ENCODE assay signal across 12 mouse cellular contexts in genomic region chr6:113669821-113670220, GRCm38 (mm10). TPM values are rescaled to one million over a fixed set of nuclear protein-coding genes. Genes with fewer than 3 reads are reported as not detected.
DNase-seq lines count a peak whose midpoint lies in the region; ATAC-seq and TF ChIP-seq lines count a peak whose summit lies in the region.
"Had no signal": no experiment of that assay in that cellular context is flagged by ENCODE, and none has a peak within 500 bp of the region (broad histone marks: within the 10 kb centered on the region; RNA-seq: fewer than 3 reads in every experiment).

No protein-coding gene starts in this region.

- H3K9ac ChIP-seq in liver, embryonic 15.5 days, result no peak overlapping the region
- H3K9ac ChIP-seq in liver, embryonic 11.5 days (ENCODE audit: low read depth, low read length), result no peak overlapping the region
- H3K9ac ChIP-seq: hindbrain, embryonic 15.5 days; neural tube, embryonic 15.5 days had no signal

- H3K9me3 ChIP-seq in liver, embryonic 15.5 days (replicated peaks), result no peaks in the 10 kb centered on the region
- no peaks in the 10 kb centered on the region for H3K9me3 ChIP-seq in liver, embryonic 11.5 days (ENCODE audit: control insufficient read depth, low read length)
- H3K9me3 ChIP-seq: hindbrain, embryonic 15.5 days; neural tube, embryonic 15.5 days had no signal

- H3K36me3 ChIP-seq in liver, embryonic 15.5 days (replicated peaks), result peaks cover 23% of the 10 kb centered on the region; the same call in 1 of the 2 replicates
- no peaks in the 10 kb centered on the region for H3K36me3 ChIP-seq in liver, embryonic 11.5 days (ENCODE audit: control insufficient read depth, insufficient read depth, low read length)
- H3K36me3 ChIP-seq in macrophage (ENCODE audit: inconsistent target), result peaks cover 63% of the 10 kb centered on the region
- peaks cover 1% of the 10 kb centered on the region for H3K36me3 ChIP-seq in kidney, adult 2 months (ENCODE audit: control insufficient read depth, insufficient read depth, low read length)
- H3K36me3 ChIP-seq: hindbrain, embryonic 15.5 days; neural tube, embryonic 15.5 days had no signal

- no peaks in the 10 kb centered on the region for H3K27me3 ChIP-seq in liver, embryonic 15.5 days
- no peaks in the 10 kb centered on the region for H3K27me3 ChIP-seq in liver, embryonic 11.5 days (replicated peaks; ENCODE audit: control insufficient read depth, insufficient read depth, low read length)
- H3K27me3 ChIP-seq in kidney, adult 2 months (replicated peaks; ENCODE audit: control insufficient read depth, insufficient read depth, low read length), result no peaks in the 10 kb centered on the region
- H3K27me3 ChIP-seq: hindbrain, embryonic 15.5 days; neural tube, embryonic 15.5 days had no signal

- H3K4me2 ChIP-seq in liver, embryonic 15.5 days, result no peak overlapping the region
- H3K4me2 ChIP-seq in liver, embryonic 11.5 days, result no peak overlapping the region; the same call in 1 of the 2 replicates
- H3K4me2 ChIP-seq: hindbrain, embryonic 15.5 days; neural tube, embryonic 15.5 days had no signal

- ATAC-seq in liver, embryonic 15.5 days (ENCODE audit: insufficient read depth), result no peak
- no peak for ATAC-seq in liver, embryonic 11.5 days (replicated peaks; ENCODE audit: low FRiP score)
- no peak for ATAC-seq in cerebellum, adult (ENCODE audit: insufficient number of reproducible peaks, low FRiP score, low TSS enrichment)

- peaks cover 50% of the 10 kb centered on the region for H3K79me2 ChIP-seq in macrophage (ENCODE audit: inconsistent target)

- TF ChIP-seq POLR2A in bone marrow macrophage, adult 2 months (IDR thresholded peaks at IDR 0.05; ENCODE audit: borderline replicate concordance, low read depth, low read length), result no peak
- no peak for TF ChIP-seq POLR2A in kidney, adult 2 months (IDR thresholded peaks at IDR 0.05; ENCODE audit: low read depth, low read length)

- H3K27ac ChIP-seq in liver, embryonic 15.5 days (replicated peaks), result peak overlapping the region; percentile 24; the same call in 1 of the 2 replicates
- H3K27ac ChIP-seq in liver, embryonic 11.5 days (ENCODE audit: low read depth, low read length), result no peak overlapping the region
- peak overlapping the region; percentile 82 for H3K27ac ChIP-seq in bone marrow macrophage, adult 2 months (ENCODE audit: insufficient read depth, low read depth, low read length)
- H3K27ac ChIP-seq in macrophage, result peak overlapping the region; percentile 79
- H3K27ac ChIP-seq in kidney, adult 2 months (ENCODE audit: insufficient read depth, low read depth, low read length), result no peak overlapping the region
- H3K27ac ChIP-seq: hindbrain, embryonic 15.5 days; neural tube, embryonic 15.5 days had no signal

- no peak for TF ChIP-seq CTCF in bone marrow macrophage, adult 2 months (IDR thresholded peaks at IDR 0.05; ENCODE audit: low read depth, low read length)
- TF ChIP-seq CTCF in kidney, adult 2 months (conservative IDR thresholded peaks at IDR 0.05; ENCODE audit: insufficient read depth, insufficient read length, low read depth, low read length), result no peak

- WGBS in liver, embryonic 15.5 days (ENCODE audit: insufficient replicate concordance), result 68% methylated on average over 7 of the region's 7 CpGs
- 74% methylated on average over 7 of the region's 7 CpGs for WGBS in liver, embryonic 11.5 days
- WGBS in macrophage (ENCODE audit: missing documents), result 87% methylated on average over 7 of the region's 7 CpGs
- 75% methylated on average over 7 of the region's 7 CpGs for WGBS in kidney, adult 2 months

- peaks cover 33% of the 10 kb centered on the region for H3K4me1 ChIP-seq in liver, embryonic 15.5 days (replicated peaks)
- H3K4me1 ChIP-seq in liver, embryonic 11.5 days (replicated peaks; ENCODE audit: control insufficient read depth, insufficient read depth, low read length), result peaks cover 14% of the 10 kb centered on the region; the same call in 1 of the 2 replicates
- peaks cover 55% of the 10 kb centered on the region for H3K4me1 ChIP-seq in bone marrow macrophage, adult 2 months (ENCODE audit: control insufficient read depth, insufficient read depth, low read length)
- peaks cover 5% of the 10 kb centered on the region; the same call in 1 of the 2 replicates for H3K4me1 ChIP-seq in kidney, adult 2 months (ENCODE audit: control insufficient read depth, insufficient read depth, low read length)
- H3K4me1 ChIP-seq: hindbrain, embryonic 15.5 days had no signal

- H3K4me3 ChIP-seq in liver, embryonic 15.5 days (replicated peaks), result no peak overlapping the region
- no peak overlapping the region for H3K4me3 ChIP-seq in liver, embryonic 11.5 days (ENCODE audit: low read depth, low read length)
- H3K4me3 ChIP-seq in bone marrow macrophage, adult 2 months (ENCODE audit: insufficient read depth, low read length), result no peak overlapping the region
- no peak overlapping the region for H3K4me3 ChIP-seq in macrophage (ENCODE audit: inconsistent target)
- no peak overlapping the region for H3K4me3 ChIP-seq in kidney, adult 2 months (ENCODE audit: insufficient read depth, low read depth, low read length)
- H3K4me3 ChIP-seq: hindbrain, embryonic 15.5 days; neural tube, embryonic 15.5 days had no signal

- no peak for DNase-seq in liver, embryonic 11.5 days (ENCODE audit: low spot score)
- peak; percentile 44 to 69 for DNase-seq in thymus, postnatal 36 days
- no peak for DNase-seq in cerebellum, adult 8-10 months
- DNase-seq in kidney, adult 2 months, result no peak
- DNase-seq: cerebellum, postnatal 25 days; layer of hippocampus, postnatal 36 days had no signal

RNA-seq across cellular contexts. Expression of gene Tatdn2, which starts 27.0 kb away (rescaled TPM):
- polyA plus RNA-seq in liver, embryonic 15.5 days (2015; fragmentation: Nextera tagmentation; extraction: Ambion mirVana), result 0.77 and 0.83 TPM in 2 replicates
- 1.2 TPM in 2 replicates for polyA plus RNA-seq in liver, embryonic 11.5 days (2014; fragmentation: Nextera tagmentation; extraction: Ambion mirVana)
- 27.9 and 32.1 TPM in 2 replicates for polyA plus RNA-seq in bone marrow macrophage, adult 2 months (2012; ENCODE audit: insufficient read depth, insufficient read length, missing spikeins)
- 100 to 1,000 TPM in 25 of 26 experiments, 10 to 100 TPM in 1; 60.7 to 404 (median 167) TPM for total RNA-seq in macrophage (2018; cell fraction: chromatin; rRNA removed)
- 10 to 100 TPM; 34.1 to 79.6 (median 45.1) TPM for total RNA-seq in macrophage (2018; cell fraction: cytosol; rRNA removed)
- total RNA-seq in macrophage (2018; cell fraction: nucleus; rRNA removed), result 100 to 1,000 TPM in 14 of 26 experiments, 10 to 100 TPM in 12; 68.7 to 260 (median 106) TPM
- polyA plus RNA-seq in macrophage (2018), result 31.1 to 76.3 TPM (median 53.5 TPM) in 3 replicates
- polyA plus RNA-seq in kidney, adult 2 months (2012; rRNA removed), result 32.9 and 35.5 TPM in 2 replicates

RNA-seq across cellular contexts. Expression of gene Irak2, which starts 31.6 kb away (rescaled TPM):
- polyA plus RNA-seq in liver, embryonic 15.5 days (2015; fragmentation: Nextera tagmentation; extraction: Ambion mirVana), result 11.9 and 13.5 TPM in 2 replicates
- polyA plus RNA-seq in liver, embryonic 11.5 days (2014; fragmentation: Nextera tagmentation; extraction: Ambion mirVana), result 14.1 and 14.8 TPM in 2 replicates
- 54.3 and 57.5 TPM in 2 replicates for polyA plus RNA-seq in bone marrow macrophage, adult 2 months (2012; ENCODE audit: insufficient read depth, insufficient read length, missing spikeins)
- total RNA-seq in macrophage (2018; cell fraction: chromatin; rRNA removed), result 100 to 1,000 TPM; 124 to 877 (median 414) TPM
- total RNA-seq in macrophage (2018; cell fraction: cytosol; rRNA removed), result 100 to 1,000 TPM in 6 of 26 experiments, 10 to 100 TPM in 20; 31.3 to 188 (median 58.0) TPM
- 100 to 1,000 TPM in 23 of 26 experiments, 10 to 100 TPM in 3; 76.4 to 499 (median 338) TPM for total RNA-seq in macrophage (2018; cell fraction: nucleus; rRNA removed)
- polyA plus RNA-seq in macrophage (2018), result 37.2 to 60.7 TPM (median 44.6 TPM) in 3 replicates
- polyA plus RNA-seq in kidney, adult 2 months (2012; rRNA removed), result 53.8 and 67.1 TPM in 2 replicates

RNA-seq across cellular contexts. Expression of gene Vhl, which starts 46.1 kb away (rescaled TPM):
- polyA plus RNA-seq in liver, embryonic 15.5 days (2015; fragmentation: Nextera tagmentation; extraction: Ambion mirVana), result 8.7 and 10.8 TPM in 2 replicates
- polyA plus RNA-seq in liver, embryonic 11.5 days (2014; fragmentation: Nextera tagmentation; extraction: Ambion mirVana), result 24.8 and 29.5 TPM in 2 replicates
- 27.7 and 30.8 TPM in 2 replicates for polyA plus RNA-seq in bone marrow macrophage, adult 2 months (2012; ENCODE audit: insufficient read depth, insufficient read length, missing spikeins)
- 10 to 100 TPM in 4 of 26 experiments, 1 to 10 TPM in 22; 2.6 to 11.8 (median 7.7) TPM for total RNA-seq in macrophage (2018; cell fraction: chromatin; rRNA removed)
- 10 to 100 TPM in 23 of 26 experiments, 1 to 10 TPM in 3; 7.6 to 18.9 (median 14.0) TPM for total RNA-seq in macrophage (2018; cell fraction: cytosol; rRNA removed)
- 10 to 100 TPM in 17 of 26 experiments, 1 to 10 TPM in 9; 4.2 to 18.9 (median 11.0) TPM for total RNA-seq in macrophage (2018; cell fraction: nucleus; rRNA removed)
- 9.9 to 17.1 TPM (median 13.7 TPM) in 3 replicates for polyA plus RNA-seq in macrophage (2018)
- 19.0 and 24.6 TPM in 2 replicates for polyA plus RNA-seq in kidney, adult 2 months (2012; rRNA removed)

RNA-seq across cellular contexts. Expression of gene Ghrl, which starts 49.9 kb away (rescaled TPM):
- 0.17 TPM in 1 of 2 replicates, not detected in the other for polyA plus RNA-seq in liver, embryonic 15.5 days (2015; fragmentation: Nextera tagmentation; extraction: Ambion mirVana)
- 0.45 TPM in 1 of 2 replicates, not detected in the other for polyA plus RNA-seq in liver, embryonic 11.5 days (2014; fragmentation: Nextera tagmentation; extraction: Ambion mirVana)
- polyA plus RNA-seq in bone marrow macrophage, adult 2 months (2012; ENCODE audit: insufficient read depth, insufficient read length, missing spikeins), result not detected in 2 replicates
- total RNA-seq in macrophage (2018; cell fraction: chromatin; rRNA removed), result 10 to 100 TPM in 1 of 26 experiments, 1 to 10 TPM in 1, not detected in 24; 1.4 to 12.2 TPM
- total RNA-seq in macrophage (2018; cell fraction: cytosol; rRNA removed), result not detected
- 1 to 10 TPM in 5 of 26 experiments, not detected in 21; 2.2 to 5.5 (median 3.4) TPM for total RNA-seq in macrophage (2018; cell fraction: nucleus; rRNA removed)
- polyA plus RNA-seq in macrophage (2018), result not detected in 3 replicates
- polyA plus RNA-seq in kidney, adult 2 months (2012; rRNA removed), result 0.09 TPM in 1 of 2 replicates, not detected in the other
- total RNA-seq: layer of hippocampus, postnatal 36 days had no signal

Comparison
In these comparisons a context has a peak if more than half of its experiments do, and no peak if none do; other contexts are left out.
1. H3K27ac ChIP-seq: peak in liver, embryonic 15.5 days (single experiment), bone marrow macrophage, adult 2 months (single experiment) and macrophage (single experiment); none in liver, embryonic 11.5 days (single experiment) and kidney, adult 2 months (single experiment).
2. DNase-seq: peak in thymus, postnatal 36 days (2 of 2); none in liver, embryonic 11.5 days (single experiment), cerebellum, adult 8-10 months (single experiment) and kidney, adult 2 months (single experiment).
3. RNA of gene Tatdn2, which starts 27.0 kb away (polyA plus RNA-seq): 31.1 to 76.3 TPM in macrophage, 32.9 to 35.5 TPM in kidney, adult 2 months and 27.9 to 32.1 TPM in bone marrow macrophage, adult 2 months; 1.2 TPM in liver, embryonic 11.5 days and 0.77 to 0.83 TPM in liver, embryonic 15.5 days; every median in the first group is over 10 times any median in the second.